Mouse (Mus musculus): ENCODE measurements around the gene Bcl2a1d. TPM values are rescaled to one million over a fixed set of nuclear protein-coding genes. Genes with fewer than 3 reads are reported as not detected.
"Not testable (repeated sequence)": the region's sequence is repeated elsewhere in the genome, so short reads cannot be mapped to it uniquely, and the experiment has no call there.

Bcl2a1d gene
- polyA plus RNA-seq, 1 experiment: 0.94 TPM

GRCm38 (mm10) chr9:88719073-88719921 is 12.4 kb downstream of the Bcl2a1d start:
- 2% methylated on average over 22 of the region's 46 CpGs for WGBS
- peak overlapping the region; percentile 62 for H3K4me3 ChIP-seq (ENCODE audit: low read depth, low read length)
- H3K27me3 ChIP-seq (ENCODE audit: control insufficient read depth, insufficient read depth, low read length); H3K4me1 ChIP-seq (ENCODE audit: control insufficient read depth, insufficient read depth, insufficient read length, low read length); H3K36me3 ChIP-seq (ENCODE audit: control insufficient read depth, insufficient read depth, low read length): not testable (repeated sequence)
- peak overlapping the region; percentile 88 for H3K27ac ChIP-seq (ENCODE audit: insufficient read depth, low read depth, low read length)

DNA sequence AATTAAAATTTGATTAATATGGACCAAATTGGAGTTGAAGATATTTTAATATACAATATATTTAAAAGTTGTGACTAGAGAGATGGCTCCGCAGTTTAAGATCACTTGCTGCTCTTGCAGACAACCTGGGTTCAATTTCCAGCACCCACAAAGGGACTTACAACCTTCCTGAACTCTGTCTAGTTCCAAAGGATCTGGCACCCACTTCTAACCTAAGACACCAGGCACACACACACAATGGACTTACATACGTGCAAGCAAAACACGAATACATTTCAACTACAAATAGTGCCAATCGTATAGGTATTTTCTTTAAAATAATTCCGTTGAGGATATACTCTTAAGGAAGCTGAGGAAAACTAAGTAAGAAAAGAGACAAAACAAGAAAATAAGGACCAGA is 13.1 kb downstream of the Bcl2a1d start:
- H3K27ac ChIP-seq (ENCODE audit: insufficient read depth, low read depth, low read length): not testable (repeated sequence)

DNA sequence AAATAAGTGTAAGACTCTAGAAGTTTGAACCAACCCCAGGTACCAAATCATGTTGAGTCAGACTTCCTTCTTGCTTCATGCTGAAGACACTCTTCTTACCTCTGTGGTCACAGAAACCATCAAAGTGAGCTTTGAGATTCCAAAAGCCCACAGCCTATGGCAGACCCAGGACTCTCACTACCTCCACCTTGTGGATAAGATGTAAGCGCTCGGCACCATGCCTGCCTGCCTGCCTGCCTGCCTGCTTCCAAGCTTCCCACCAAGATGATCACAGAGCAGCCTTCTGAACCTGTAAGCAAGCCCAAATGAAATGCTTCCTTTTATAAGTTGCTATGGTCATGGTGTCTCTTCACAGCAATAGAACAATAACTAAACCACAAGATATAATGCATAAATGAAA is 13.6 kb downstream of the Bcl2a1d start:
- H3K4me3 ChIP-seq (ENCODE audit: low read depth, low read length); H3K4me1 ChIP-seq (ENCODE audit: control insufficient read depth, insufficient read depth, insufficient read length, low read length); H3K36me3 ChIP-seq (ENCODE audit: control insufficient read depth, insufficient read depth, low read length); H3K27ac ChIP-seq (ENCODE audit: insufficient read depth, low read depth, low read length); H3K27me3 ChIP-seq (ENCODE audit: control insufficient read depth, insufficient read depth, low read length): not testable (repeated sequence)
- 34% methylated on average over 2 of the region's 2 CpGs for WGBS

More for the DNA sequence above, 13.1 kb downstream of the Bcl2a1d start:
- H3K27me3 ChIP-seq (ENCODE audit: control insufficient read depth, insufficient read depth, low read length); H3K4me1 ChIP-seq (ENCODE audit: control insufficient read depth, insufficient read depth, insufficient read length, low read length); H3K36me3 ChIP-seq (ENCODE audit: control insufficient read depth, insufficient read depth, low read length); H3K4me3 ChIP-seq (ENCODE audit: low read depth, low read length): not testable (repeated sequence)
- WGBS: 51% methylated on average over 5 of the region's 5 CpGs

DNA sequence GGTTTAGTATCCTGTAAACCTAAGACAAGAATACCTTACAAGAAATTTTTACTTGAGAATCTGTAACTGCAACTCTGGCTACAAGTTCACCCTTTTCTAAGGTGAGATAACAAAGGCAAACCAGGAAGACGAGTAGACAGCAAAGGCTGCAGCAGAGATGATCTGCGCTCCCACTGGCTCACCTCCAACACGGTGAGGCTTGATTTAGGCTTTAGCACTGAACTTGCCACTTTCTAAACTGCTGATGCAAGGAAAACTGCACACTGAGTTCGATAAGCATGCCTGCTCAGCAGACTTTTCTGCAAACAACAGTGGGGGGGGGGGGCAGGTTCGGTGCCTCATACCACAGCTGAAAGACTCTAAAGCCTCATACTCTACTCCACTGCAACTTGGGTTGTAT is 17.2 kb downstream of the Bcl2a1d start:
- not testable (repeated sequence) for H3K4me3 ChIP-seq (ENCODE audit: low read depth, low read length); H3K36me3 ChIP-seq (ENCODE audit: control insufficient read depth, insufficient read depth, low read length); H3K4me1 ChIP-seq (ENCODE audit: control insufficient read depth, insufficient read depth, insufficient read length, low read length); H3K27me3 ChIP-seq (ENCODE audit: control insufficient read depth, insufficient read depth, low read length); H3K27ac ChIP-seq (ENCODE audit: insufficient read depth, low read depth, low read length)
- 68% methylated on average over 5 of the region's 5 CpGs for WGBS

DNA sequence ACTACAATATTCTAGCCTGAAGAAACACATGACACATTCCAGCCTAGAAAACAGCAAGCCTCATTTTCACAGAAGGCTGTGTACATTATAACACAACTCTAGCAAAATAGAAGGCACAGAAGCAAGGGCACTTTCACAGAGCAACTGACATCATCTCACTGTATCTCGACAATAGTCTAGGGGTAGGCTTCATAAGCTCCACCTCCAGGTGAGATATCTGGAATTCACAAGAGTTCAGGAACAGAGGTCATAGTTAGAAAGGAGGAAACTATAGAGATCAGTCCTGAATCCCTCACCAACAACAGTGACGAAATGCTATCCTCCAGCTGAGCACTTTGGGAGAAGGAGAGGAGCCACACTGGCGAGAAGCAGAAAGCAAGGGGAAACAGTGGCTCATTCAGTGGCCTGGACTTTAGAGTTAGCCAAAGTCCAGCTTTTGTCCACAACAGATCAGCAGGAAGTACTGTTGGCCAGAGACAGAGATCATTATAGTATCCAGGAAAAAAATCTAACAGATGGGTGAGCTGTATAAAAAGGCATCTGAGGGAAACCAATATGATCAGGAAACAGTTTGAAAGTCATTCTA is 19.5 kb downstream of the Bcl2a1d start:
- not testable (repeated sequence) for H3K4me1 ChIP-seq (ENCODE audit: control insufficient read depth, insufficient read depth, insufficient read length, low read length); H3K27me3 ChIP-seq (ENCODE audit: control insufficient read depth, insufficient read depth, low read length); H3K36me3 ChIP-seq (ENCODE audit: control insufficient read depth, insufficient read depth, low read length); H3K4me3 ChIP-seq (ENCODE audit: low read depth, low read length)
- WGBS: 29% methylated on average over 3 of the region's 3 CpGs
- H3K27ac ChIP-seq (ENCODE audit: insufficient read depth, low read depth, low read length): peak overlapping the region; percentile 69

DNA sequence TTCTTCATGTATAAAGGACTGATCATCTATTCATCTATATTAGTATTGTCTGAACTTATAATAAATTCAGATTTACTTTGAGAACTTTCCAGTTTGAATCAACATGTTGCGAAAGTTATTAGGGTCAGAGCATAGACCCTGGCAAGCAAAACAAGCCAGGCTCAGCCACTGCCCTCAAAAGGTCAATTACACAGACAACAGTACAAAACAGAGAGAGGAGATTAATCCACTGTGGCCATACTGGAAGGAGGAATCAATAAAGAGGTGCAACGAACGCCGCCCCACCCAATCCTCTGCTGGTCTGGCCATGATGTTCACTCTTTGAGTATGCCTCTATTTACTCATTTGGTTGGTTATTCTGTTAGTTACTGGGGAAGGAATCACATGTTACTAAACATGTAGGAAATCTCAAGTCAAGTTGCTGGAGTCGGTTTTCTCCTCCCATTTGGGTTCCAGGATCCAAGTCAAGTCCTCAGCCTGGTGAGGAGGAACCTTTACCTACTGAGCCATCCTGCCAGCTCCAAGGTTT is 20.7 kb downstream of the Bcl2a1d start:
- 87% methylated on average over 4 of the region's 5 CpGs for WGBS
- H3K36me3 ChIP-seq (ENCODE audit: control insufficient read depth, insufficient read depth, low read length); H3K27me3 ChIP-seq (ENCODE audit: control insufficient read depth, insufficient read depth, low read length); H3K4me3 ChIP-seq (ENCODE audit: low read depth, low read length); H3K4me1 ChIP-seq (ENCODE audit: control insufficient read depth, insufficient read depth, insufficient read length, low read length); H3K27ac ChIP-seq (ENCODE audit: insufficient read depth, low read depth, low read length): not testable (repeated sequence)

DNA sequence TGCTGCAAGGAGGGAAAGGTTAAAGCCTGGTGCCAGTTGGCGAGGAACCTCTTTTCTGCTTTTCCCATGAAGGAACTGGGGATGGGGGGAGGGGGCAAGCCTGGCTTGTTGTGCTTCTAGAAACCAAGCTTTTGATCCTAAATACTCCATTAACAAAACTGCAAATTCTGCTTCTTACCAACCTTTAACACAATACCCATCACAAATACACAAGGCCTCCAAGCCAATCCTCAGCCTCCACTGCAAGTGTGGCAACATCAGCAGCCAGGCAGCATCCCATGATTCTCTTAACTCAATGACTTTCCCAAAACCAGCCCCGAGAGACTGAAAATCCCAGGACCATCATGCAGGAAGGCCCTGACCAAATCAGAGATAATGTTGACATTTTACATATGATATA is 21.3 kb downstream of the Bcl2a1d start:
- not testable (repeated sequence) for H3K27me3 ChIP-seq (ENCODE audit: control insufficient read depth, insufficient read depth, low read length); H3K27ac ChIP-seq (ENCODE audit: insufficient read depth, low read depth, low read length); H3K4me3 ChIP-seq (ENCODE audit: low read depth, low read length); H3K4me1 ChIP-seq (ENCODE audit: control insufficient read depth, insufficient read depth, insufficient read length, low read length); H3K36me3 ChIP-seq (ENCODE audit: control insufficient read depth, insufficient read depth, low read length)
- 93% methylated on average over 2 of the region's 2 CpGs for WGBS

- not testable (repeated sequence) for H3K4me3 ChIP-seq (ENCODE audit: low read depth, low read length); H3K36me3 ChIP-seq (ENCODE audit: control insufficient read depth, insufficient read depth, low read length); H3K27me3 ChIP-seq (ENCODE audit: control insufficient read depth, insufficient read depth, low read length); H3K27ac ChIP-seq (ENCODE audit: insufficient read depth, low read depth, low read length); H3K4me1 ChIP-seq (ENCODE audit: control insufficient read depth, insufficient read depth, insufficient read length, low read length)
- WGBS: 76% methylated on average over 5 of the region's 5 CpGs
These were observed 21.9 kb downstream of the Bcl2a1d start for GRCm38 (mm10) chr9:88709794-88710193.
